Mouse (Mus musculus): Measurements from ENCODE around the gene Mitd1. TPM values are rescaled to one million over a fixed set of nuclear protein-coding genes. Genes with fewer than 3 reads are reported as not detected.

Mitd1 gene
- total and polyA plus RNA-seq, 3 experiments: 8.6 to 112 (median 51.3) TPM

GRCm38 (mm10) chr1:37865401-37866215, 24.6 kb downstream of the Mitd1 start:
- TF ChIP-seq GATA2 (IDR thresholded peaks at IDR 0.05; ENCODE audit: borderline replicate concordance, low read depth, low read length) (no peak), CTCF (IDR thresholded peaks at IDR 0.05; ENCODE audit: low read depth, low read length) (no peak), GATA1 (IDR thresholded peaks at IDR 0.05; ENCODE audit: borderline replicate concordance, low read length) (no peak), TAL1 (conservative IDR thresholded peaks at IDR 0.05; ENCODE audit: low read depth, low read length) (no peak), POLR2AphosphoS5 (IDR thresholded peaks at IDR 0.05; ENCODE audit: insufficient replicate concordance, low read depth, low read length) (no peak; the same call in 1 of the 2 replicates)
- ATAC-seq (ENCODE audit: extremely low read depth, insufficient number of reproducible peaks, low FRiP score, poor library complexity, severe bottlenecking) (no peak), DNase-seq (ENCODE audit: low spot score) (no peak)
- Histone ChIP-seq H3K4me1 (ENCODE audit: insufficient read depth, low read depth, low read length) (peaks cover 30% of the 10 kb centered on the region), H3K36me3 (replicated peaks) (no peaks in the 10 kb centered on the region), H3K27me3 (ENCODE audit: insufficient read depth, low read length) (peaks cover 4% of the 10 kb centered on the region; the same call in 1 of the 2 replicates), H3K9me3 (replicated peaks) (no peaks in the 10 kb centered on the region), H3K4me3 (ENCODE audit: low read depth, low read length) (peak overlapping the region; percentile 80)

GRCm38 (mm10) chr1:37864511-37865400, 25.5 kb downstream of the Mitd1 start:
- TF ChIP-seq TAL1 (conservative IDR thresholded peaks at IDR 0.05; ENCODE audit: low read depth, low read length) (no peak), CTCF (IDR thresholded peaks at IDR 0.05; ENCODE audit: low read depth, low read length) (no peak), POLR2AphosphoS5 (IDR thresholded peaks at IDR 0.05; ENCODE audit: insufficient replicate concordance, low read depth, low read length) (no peak), GATA2 (IDR thresholded peaks at IDR 0.05; ENCODE audit: borderline replicate concordance, low read depth, low read length) (no peak), GATA1 (IDR thresholded peaks at IDR 0.05; ENCODE audit: borderline replicate concordance, low read length) (no peak)

GRCm38 (mm10) chr1:37850696-37851095, 39.5 kb downstream of the Mitd1 start:
- H3K4me1 ChIP-seq (ENCODE audit: insufficient read depth, low read depth, low read length): peaks cover 3% of the 10 kb centered on the region
- TF ChIP-seq GATA2 (IDR thresholded peaks at IDR 0.05; ENCODE audit: borderline replicate concordance, low read depth, low read length) (no peak), TAL1 (conservative IDR thresholded peaks at IDR 0.05; ENCODE audit: low read depth, low read length) (no peak), CTCF (IDR thresholded peaks at IDR 0.05; ENCODE audit: low read depth, low read length) (no peak), POLR2AphosphoS5 (IDR thresholded peaks at IDR 0.05; ENCODE audit: insufficient replicate concordance, low read depth, low read length) (no peak), GATA1 (IDR thresholded peaks at IDR 0.05; ENCODE audit: borderline replicate concordance, low read length) (no peak)
- H3K36me3 ChIP-seq (replicated peaks): no peaks in the 10 kb centered on the region
- no peak for ATAC-seq (ENCODE audit: extremely low read depth, insufficient number of reproducible peaks, low FRiP score, poor library complexity, severe bottlenecking)
- no peaks in the 10 kb centered on the region for H3K9me3 ChIP-seq (replicated peaks)
- DNase-seq (ENCODE audit: low spot score): no peak
- no peak overlapping the region for H3K4me3 ChIP-seq (ENCODE audit: low read depth, low read length)
- H3K27me3 ChIP-seq (ENCODE audit: insufficient read depth, low read length): peaks cover 13% of the 10 kb centered on the region

More at GRCm38 (mm10) chr1:37864511-37865400, 25.5 kb downstream of the Mitd1 start:
- Histone ChIP-seq H3K36me3 (replicated peaks) (no peaks in the 10 kb centered on the region), H3K4me1 (ENCODE audit: insufficient read depth, low read depth, low read length) (peaks cover 28% of the 10 kb centered on the region), H3K9me3 (replicated peaks) (no peaks in the 10 kb centered on the region), H3K27me3 (ENCODE audit: insufficient read depth, low read length) (peaks cover 4% of the 10 kb centered on the region; the same call in 1 of the 2 replicates), H3K4me3 (ENCODE audit: low read depth, low read length) (peak overlapping the region; percentile 80)
- DNase-seq (ENCODE audit: low spot score) (peak; percentile 98), ATAC-seq (ENCODE audit: extremely low read depth, insufficient number of reproducible peaks, low FRiP score, poor library complexity, severe bottlenecking) (peak; percentile 90)

- no peaks in the 10 kb centered on the region for H3K4me1 ChIP-seq (ENCODE audit: insufficient read depth, low read depth, low read length)
- no peak for ATAC-seq (ENCODE audit: extremely low read depth, insufficient number of reproducible peaks, low FRiP score, poor library complexity, severe bottlenecking)
- DNase-seq (ENCODE audit: low spot score): no peak
- no peaks in the 10 kb centered on the region for H3K36me3 ChIP-seq (replicated peaks)
- peaks cover 15% of the 10 kb centered on the region for H3K27me3 ChIP-seq (ENCODE audit: insufficient read depth, low read length)
- H3K9me3 ChIP-seq (replicated peaks): no peaks in the 10 kb centered on the region
- H3K4me3 ChIP-seq (ENCODE audit: low read depth, low read length): no peak overlapping the region
- TF ChIP-seq GATA1 (IDR thresholded peaks at IDR 0.05; ENCODE audit: borderline replicate concordance, low read length) (no peak), CTCF (IDR thresholded peaks at IDR 0.05; ENCODE audit: low read depth, low read length) (no peak), TAL1 (conservative IDR thresholded peaks at IDR 0.05; ENCODE audit: low read depth, low read length) (no peak), POLR2AphosphoS5 (IDR thresholded peaks at IDR 0.05; ENCODE audit: insufficient replicate concordance, low read depth, low read length) (no peak), GATA2 (IDR thresholded peaks at IDR 0.05; ENCODE audit: borderline replicate concordance, low read depth, low read length) (no peak)
Observed at GRCm38 (mm10) chr1:37846878-37847277, 43.3 kb downstream of the Mitd1 start.

GRCm38 (mm10) chr1:37831681-37832080, 58.5 kb downstream of the Mitd1 start:
- Histone ChIP-seq H3K27me3 (ENCODE audit: insufficient read depth, low read length) (peaks cover 14% of the 10 kb centered on the region), H3K9me3 (replicated peaks) (no peaks in the 10 kb centered on the region), H3K36me3 (replicated peaks) (no peaks in the 10 kb centered on the region), H3K4me3 (ENCODE audit: low read depth, low read length) (no peak overlapping the region), H3K4me1 (ENCODE audit: insufficient read depth, low read depth, low read length) (no peaks in the 10 kb centered on the region)
- no peak for ATAC-seq (ENCODE audit: extremely low read depth, insufficient number of reproducible peaks, low FRiP score, poor library complexity, severe bottlenecking)
- DNase-seq (ENCODE audit: low spot score): no peak
- TF ChIP-seq TAL1 (conservative IDR thresholded peaks at IDR 0.05; ENCODE audit: low read depth, low read length) (no peak), GATA2 (IDR thresholded peaks at IDR 0.05; ENCODE audit: borderline replicate concordance, low read depth, low read length) (no peak)

Other genes with a start within 250 kb of the Mitd1 start
- not detected in 2 replicates for gene 2010300C02Rik, start 170.3 kb downstream of the Mitd1 start, total RNA-seq (2014; fragmentation: Nextera tagmentation)
- gene 2010300C02Rik, start 170.3 kb downstream of the Mitd1 start, total RNA-seq (2017): 0.06 and 0.11 TPM in 2 replicates
- not detected in 2 replicates for gene 2010300C02Rik, start 170.3 kb downstream of the Mitd1 start, polyA plus RNA-seq (2012)
- gene Tsga10, start 24.0 kb downstream of the Mitd1 start, total RNA-seq (2014; fragmentation: Nextera tagmentation): 8.6 and 10.2 TPM in 2 replicates
- gene Tsga10, start 24.0 kb downstream of the Mitd1 start, total RNA-seq (2017): 7.4 and 8.9 TPM in 2 replicates
- gene Tsga10, start 24.0 kb downstream of the Mitd1 start, polyA plus RNA-seq (2012): 0.23 and 0.41 TPM in 2 replicates
- 16.9 and 20.0 TPM in 2 replicates for gene Lipt1, start 18.7 kb downstream of the Mitd1 start, total RNA-seq (2014; fragmentation: Nextera tagmentation)
- gene Lipt1, start 18.7 kb downstream of the Mitd1 start, total RNA-seq (2017): 9.2 and 9.7 TPM in 2 replicates
- 0.88 and 1.1 TPM in 2 replicates for gene Lipt1, start 18.7 kb downstream of the Mitd1 start, polyA plus RNA-seq (2012)
- gene Mrpl30, start 66 bp upstream of the Mitd1 start, total RNA-seq (2014; fragmentation: Nextera tagmentation): 249 and 299 TPM in 2 replicates
- 412 and 469 TPM in 2 replicates for gene Mrpl30, start 66 bp upstream of the Mitd1 start, total RNA-seq (2017)
- 43.2 and 76.5 TPM in 2 replicates for gene Mrpl30, start 66 bp upstream of the Mitd1 start, polyA plus RNA-seq (2012)
- not detected in 2 replicates for gene Lyg2, start 26.1 kb upstream of the Mitd1 start, total RNA-seq (2014; fragmentation: Nextera tagmentation)
- 0.05 and 0.06 TPM in 2 replicates for gene Lyg2, start 26.1 kb upstream of the Mitd1 start, total RNA-seq (2017)
- not detected in 2 replicates for gene Lyg2, start 26.1 kb upstream of the Mitd1 start, polyA plus RNA-seq (2012)
- gene Lyg1, start 67.3 kb upstream of the Mitd1 start, total RNA-seq (2014; fragmentation: Nextera tagmentation): not detected in 2 replicates
- gene Lyg1, start 67.3 kb upstream of the Mitd1 start, total RNA-seq (2017): not detected in 2 replicates
- gene Lyg1, start 67.3 kb upstream of the Mitd1 start, polyA plus RNA-seq (2012): not detected in 2 replicates
- 107 and 115 TPM in 2 replicates for gene Txndc9, start 107.5 kb upstream of the Mitd1 start, total RNA-seq (2014; fragmentation: Nextera tagmentation)
- 111 and 120 TPM in 2 replicates for gene Txndc9, start 107.5 kb upstream of the Mitd1 start, total RNA-seq (2017)
- 5.1 and 6.9 TPM in 2 replicates for gene Txndc9, start 107.5 kb upstream of the Mitd1 start, polyA plus RNA-seq (2012)
- 143 and 157 TPM in 2 replicates for gene Eif5b, start 107.6 kb upstream of the Mitd1 start, total RNA-seq (2014; fragmentation: Nextera tagmentation)
- 74.2 and 80.8 TPM in 2 replicates for gene Eif5b, start 107.6 kb upstream of the Mitd1 start, total RNA-seq (2017)
- gene Eif5b, start 107.6 kb upstream of the Mitd1 start, polyA plus RNA-seq (2012): 85.6 and 91.6 TPM in 2 replicates
- 101 and 107 TPM in 2 replicates for gene Rev1, start 239.4 kb upstream of the Mitd1 start, total RNA-seq (2014; fragmentation: Nextera tagmentation)
- gene Rev1, start 239.4 kb upstream of the Mitd1 start, total RNA-seq (2017): 106 and 123 TPM in 2 replicates
- gene Rev1, start 239.4 kb upstream of the Mitd1 start, polyA plus RNA-seq (2012): 23.4 and 27.8 TPM in 2 replicates